Mouse (Mus musculus) c-Kit-positive CD71-positive TER-119-negative erythroid progenitor cells, embryonic 14.5 days (primary cell): Measurements from ENCODE around the gene Klf16.
"Not testable (repeated sequence)": the region's sequence is repeated elsewhere in the genome, so short reads cannot be mapped to it uniquely, and the experiment has no call there.

ENCODE experiments used
- DNase-seq: peaks from one replicate; pipeline ENCODE4 v3.0.0-alpha.2; 2013; ENCODE audit warnings: low read depth

Klf16 gene

GRCm38 (mm10) chr10:80606306-80606705 lies 29.2 kb upstream of the Klf16 start:
- DNase-seq = no peak

DNA sequence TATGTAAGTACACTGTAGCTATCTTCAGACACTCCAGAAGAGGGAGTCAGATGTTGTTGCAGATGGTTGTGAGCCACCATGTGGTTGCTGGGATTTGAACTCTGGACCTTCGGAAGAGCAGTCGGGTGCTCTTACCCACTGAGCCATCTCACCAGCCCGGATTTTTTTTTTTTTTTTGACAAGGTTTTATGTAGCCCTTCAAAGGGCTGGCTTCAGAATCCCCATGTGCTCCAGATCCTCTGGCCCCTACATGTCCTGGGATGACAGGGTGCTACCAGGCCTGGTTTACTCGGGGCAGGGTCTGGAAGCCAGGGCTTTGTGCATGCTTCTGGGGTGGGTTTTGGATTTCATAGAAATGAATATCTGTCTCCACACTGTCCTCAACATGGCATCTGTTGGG lies 28.6 kb upstream of the Klf16 start, which contains the start of gene Gm49322:
Gm49322 (plus strand) TSS at position 301 of the 400 bp plus-strand sequence.
- DNase-seq = not testable (repeated sequence)

DNA sequence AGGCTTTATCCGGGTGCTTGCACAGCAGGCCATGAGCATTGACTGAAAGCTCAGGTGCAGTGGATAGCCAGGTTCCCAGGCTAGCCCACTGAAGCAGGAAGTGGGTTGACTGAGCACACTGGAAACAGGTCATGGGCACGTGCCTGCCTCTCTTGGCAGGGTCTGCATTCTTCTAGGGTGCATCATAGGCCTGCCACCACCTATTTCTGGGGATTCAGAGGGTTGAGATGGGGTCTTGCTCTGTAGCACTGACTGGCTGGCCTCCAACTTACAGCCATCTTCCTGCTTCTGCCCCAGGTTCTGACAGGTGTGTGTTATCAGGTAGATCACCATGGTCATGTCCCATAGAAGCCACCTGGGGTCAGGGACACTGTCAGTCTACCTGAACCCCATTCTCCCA lies 27.9 kb upstream of the Klf16 start:
- no peak for DNase-seq

- peak; percentile 80 for DNase-seq
Observed at GRCm38 (mm10) chr10:80604001-80604509, 26.9 kb upstream of the Klf16 start.

- DNase-seq = no peak
Observed at GRCm38 (mm10) chr10:80603364-80603763, 26.2 kb upstream of the Klf16 start.

DNA sequence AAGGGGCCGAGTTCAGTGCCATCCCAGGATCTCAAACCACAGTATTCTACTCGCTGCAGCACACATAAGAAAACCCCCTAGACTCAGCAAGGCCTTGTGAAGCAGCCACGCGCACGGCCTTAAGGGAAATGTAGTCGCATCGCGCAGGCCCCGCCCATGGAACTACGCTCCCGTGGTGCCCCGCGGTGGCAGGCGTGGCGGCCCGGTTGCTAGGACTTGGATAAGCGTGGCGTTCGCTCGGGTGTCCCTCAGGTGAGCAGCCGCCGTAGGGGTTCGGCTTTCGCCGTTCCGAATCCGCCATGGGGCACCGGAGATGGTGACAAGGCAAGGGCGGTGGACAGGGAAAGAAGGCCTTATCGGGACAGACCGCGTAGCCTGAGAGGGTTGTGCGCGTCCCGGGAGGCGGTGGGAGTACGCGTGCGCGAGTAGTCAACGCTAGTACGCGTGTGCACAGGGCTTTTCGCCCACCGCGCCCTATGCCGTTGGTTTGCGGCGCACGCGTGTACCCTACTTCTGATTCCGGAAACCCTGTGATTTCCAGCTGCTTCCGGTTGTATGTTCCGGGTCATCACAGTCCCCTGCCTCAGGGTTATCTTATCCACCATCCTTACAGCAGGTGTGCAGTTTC lies 25.7 kb upstream of the Klf16 start, which contains the start of the genes Scamp4 and Adat3:
Scamp4 (plus strand) TSS at position 175 of the 628 bp plus-strand sequence.
Adat3 (plus strand) TSS at position 183 of the 628 bp plus-strand sequence.
- peak; percentile 93 for DNase-seq

DNA sequence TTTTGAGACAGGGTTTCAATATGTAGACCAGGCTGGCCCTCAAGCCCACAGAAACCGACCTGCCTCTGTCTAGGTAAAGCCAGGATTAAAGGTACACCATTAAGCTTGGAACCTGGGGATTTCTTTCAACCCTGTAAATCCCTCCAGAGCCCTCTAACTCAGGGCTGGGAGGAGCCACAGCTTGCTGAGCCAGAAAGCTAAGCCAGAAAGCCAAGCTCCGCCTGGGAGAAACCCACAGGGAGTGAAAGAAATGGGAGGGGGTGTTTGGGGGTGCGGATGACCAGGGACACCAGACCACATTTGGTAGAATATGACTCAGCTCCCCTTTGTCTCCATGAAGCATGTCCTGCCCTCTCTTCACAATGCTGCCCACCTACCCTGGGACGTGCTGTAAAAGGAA lies 19.2 kb upstream of the Klf16 start:
- DNase-seq = no peak

- DNase-seq = peak; percentile 97
Observed at GRCm38 (mm10) chr10:80589879-80590854, 13.0 kb upstream of the Klf16 start, which contains the start of gene Abhd17a. Gene Abhd17a, minus strand, starts transcription at chr10:80590341.

GRCm38 (mm10) chr10:80589127-80589878 lies 12.2 kb upstream of the Klf16 start:
- DNase-seq = no peak

DNA sequence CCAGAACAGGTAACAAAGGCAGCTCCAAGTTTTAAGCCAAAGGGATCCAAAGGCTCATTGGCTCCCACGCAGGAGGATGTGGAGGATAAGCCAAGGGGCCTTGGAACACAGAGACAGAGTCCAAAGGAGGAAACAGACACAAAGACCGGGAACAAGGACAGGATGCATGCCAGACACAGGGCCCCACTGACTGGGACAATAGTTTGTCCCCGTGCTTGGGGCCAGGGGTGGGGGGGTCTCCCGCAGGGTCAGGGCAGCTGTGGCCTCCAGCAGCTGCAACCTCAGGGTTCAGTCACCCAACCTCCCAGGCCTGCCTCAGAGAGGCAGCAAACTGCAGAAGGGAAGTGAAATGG lies 10.2 kb upstream of the Klf16 start:
- DNase-seq = no peak

- DNase-seq = no peak
Observed at GRCm38 (mm10) chr10:80586407-80587304, 9.5 kb upstream of the Klf16 start.

DNA sequence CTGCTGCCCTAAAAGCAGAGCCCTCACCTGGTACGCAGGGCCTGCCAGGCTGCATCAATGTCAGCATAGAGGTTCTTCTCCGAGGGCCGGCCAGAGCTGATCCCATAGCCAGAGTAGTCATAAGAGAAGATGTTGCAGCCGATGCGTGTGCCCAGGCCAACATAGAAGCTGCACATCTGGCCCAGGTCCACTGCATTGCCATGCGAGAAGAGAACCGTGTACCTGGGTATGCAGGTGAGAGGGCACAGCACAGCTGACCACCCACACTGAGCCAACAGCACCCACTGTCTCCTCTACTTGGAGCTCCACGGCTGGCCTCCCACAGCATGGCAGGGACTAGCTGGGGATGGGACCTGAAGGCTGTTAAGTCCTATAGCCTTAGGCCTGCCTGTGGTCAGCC lies 8.5 kb upstream of the Klf16 start:
- no peak for DNase-seq

DNA sequence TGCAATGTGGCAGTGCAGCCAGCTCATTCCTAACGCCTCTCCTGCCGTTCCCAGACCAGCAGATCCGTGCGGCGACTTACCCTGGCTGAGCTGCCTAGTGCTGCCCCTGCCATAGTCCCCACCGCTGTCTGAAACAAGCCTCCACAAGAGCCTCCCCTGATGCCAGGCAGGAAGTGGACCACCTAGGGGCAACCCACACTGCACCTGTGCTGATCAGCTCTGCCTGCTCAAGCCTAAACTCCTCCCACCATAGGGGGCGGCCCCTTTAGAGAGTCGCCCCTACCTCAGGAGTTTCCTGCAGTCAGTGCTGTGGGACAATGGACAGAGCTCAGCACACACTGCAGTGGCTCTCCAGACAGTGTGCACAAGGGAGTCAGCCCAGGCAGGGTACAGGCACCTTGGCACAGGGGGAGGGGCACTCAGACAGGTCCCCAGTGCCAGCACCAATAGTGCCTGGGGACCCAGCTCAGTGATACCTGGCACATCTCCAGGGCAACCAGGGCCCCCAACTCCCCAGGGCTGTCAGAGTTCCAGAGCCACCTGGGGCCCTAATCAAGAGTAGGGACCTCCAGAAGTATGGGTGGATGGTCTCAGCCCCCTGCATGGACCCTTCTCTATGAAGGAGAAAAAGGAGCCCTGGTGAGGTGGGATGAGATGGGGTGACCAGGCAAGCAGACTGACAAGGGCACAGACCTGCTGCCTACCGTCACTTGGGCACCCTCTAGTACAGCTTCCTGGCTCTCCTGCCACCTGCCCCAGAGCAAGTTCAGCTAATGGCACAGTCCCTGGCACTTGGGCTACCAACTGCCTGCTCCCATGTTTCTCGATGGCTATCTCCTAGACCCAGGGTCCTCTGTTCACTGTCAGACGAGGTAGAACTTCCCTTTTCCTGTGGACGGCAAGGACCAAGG lies 7.8 kb upstream of the Klf16 start:
- no peak for DNase-seq

DNA sequence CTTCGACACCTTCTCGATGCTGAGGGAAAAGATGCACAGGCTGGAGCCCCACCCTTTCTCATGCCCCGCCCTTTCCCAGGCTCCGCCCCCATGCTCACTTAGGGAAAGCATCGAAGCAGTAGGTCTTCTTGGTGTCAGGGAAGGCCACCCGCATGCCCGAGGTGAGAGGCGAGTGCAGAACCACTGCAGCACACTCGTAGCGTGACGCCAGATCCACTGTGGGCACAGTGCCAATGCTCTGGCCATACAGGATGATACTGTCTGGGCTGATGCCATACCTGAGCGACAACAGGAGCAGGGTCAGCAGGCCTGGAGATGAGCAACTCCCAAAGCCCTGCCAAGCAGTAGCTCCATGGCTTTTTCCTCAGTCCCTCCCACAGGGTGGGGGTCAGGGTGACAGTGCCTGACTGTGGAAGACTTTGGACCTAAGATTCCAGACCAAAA lies 6.9 kb upstream of the Klf16 start:
- no peak for DNase-seq

DNA sequence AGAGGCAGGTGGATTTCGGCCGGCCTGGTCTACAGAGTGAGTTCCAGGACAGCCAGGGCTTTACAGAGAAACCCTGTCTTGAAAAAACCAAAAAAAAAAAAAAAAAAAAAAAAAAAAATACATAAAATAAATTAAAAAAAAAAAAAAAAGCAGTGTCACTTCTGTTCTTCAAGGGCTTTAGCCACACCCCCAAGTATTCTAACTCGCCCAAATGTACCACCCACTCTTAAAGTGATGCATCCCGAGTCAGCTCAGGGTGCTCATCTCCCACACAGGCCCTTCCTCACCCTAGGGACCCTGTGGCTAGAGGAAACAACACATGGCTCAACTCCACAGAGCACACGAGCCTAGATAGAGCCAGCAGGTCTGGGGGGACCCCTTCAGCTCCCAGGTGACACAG lies 5.9 kb upstream of the Klf16 start:
- DNase-seq = no peak

GRCm38 (mm10) chr10:80578911-80579310 lies 1.8 kb upstream of the Klf16 start:
- DNase-seq = peak; percentile 93

- no peak for DNase-seq
Observed at GRCm38 (mm10) chr10:80578131-80578750, 1.1 kb upstream of the Klf16 start.

DNA sequence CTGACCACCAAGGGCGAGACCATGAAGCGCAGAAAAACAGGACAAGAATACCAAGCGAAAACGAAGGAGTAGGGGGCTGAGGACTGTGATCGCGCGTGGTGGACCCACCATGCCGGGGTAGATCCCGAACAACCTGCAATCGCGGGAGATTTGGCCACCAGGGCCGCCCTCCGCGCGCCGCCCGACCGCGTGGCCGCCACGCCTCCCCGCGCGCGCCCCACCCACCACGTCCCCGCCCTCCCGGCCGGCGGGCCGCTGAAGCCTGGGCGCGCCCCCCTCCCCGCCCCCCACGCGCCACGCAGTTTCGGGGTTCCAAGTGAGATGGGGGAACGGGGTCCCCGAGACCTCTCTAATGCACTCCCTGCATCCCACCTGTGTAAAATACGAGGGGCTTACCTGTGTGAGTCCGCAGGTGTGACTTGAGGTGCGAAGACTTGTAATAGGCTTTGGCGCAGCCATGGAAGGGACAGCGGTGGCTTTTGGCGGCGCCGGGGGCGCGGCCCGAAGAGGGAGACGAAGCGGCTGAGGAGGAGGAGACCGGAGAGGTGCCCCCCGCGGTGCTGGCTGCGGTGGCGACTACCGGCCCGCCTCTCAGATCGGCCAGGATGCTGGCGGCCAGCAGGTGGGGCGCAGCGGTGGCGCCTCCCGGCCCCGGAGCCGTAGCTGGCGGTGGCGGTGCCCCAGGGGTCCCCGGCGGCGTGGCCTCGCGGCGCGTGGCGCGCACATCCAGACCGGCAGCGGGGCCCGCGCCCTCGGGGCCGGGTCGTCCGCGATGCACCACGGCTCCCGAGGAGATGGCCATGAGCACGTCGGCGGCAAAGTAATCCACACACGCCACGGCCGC lies 548 bp downstream of the Klf16 start:
- DNase-seq = no peak
